Mouse (Mus musculus) thymus, postnatal 0 days (tissue): ENCODE measurements around the gene Olfr815. TPM values are rescaled to one million over a fixed set of nuclear protein-coding genes. Genes with fewer than 3 reads are reported as not detected.
"Not testable (repeated sequence)": the region's sequence is repeated elsewhere in the genome, so short reads cannot be mapped to it uniquely, and the experiment has no call there.

ENCODE experiments used
- DNase-seq: peaks from one replicate; pipeline ENCODE4 v3.0.0-alpha.2; 2015; ENCODE audit warnings: low spot score
- polyA plus RNA-seq: library from polyadenylated mRNA; unstranded; fragments of >200 nt; fragmentation: Nextera tagmentation; extraction: Ambion mirVana; gene quantifications from 2 replicates; pipeline ENCODE4 v1.2.1, GENCODE M21; 2015

Olfr815 gene
- not detected in 2 replicates for polyA plus RNA-seq

- not testable (repeated sequence) for DNase-seq
Measured at GRCm38 (mm10) chr10:129905767-129906166, at the start of gene Olfr815. Olfr815 (minus strand) TSS chr10:129905867.

DNA sequence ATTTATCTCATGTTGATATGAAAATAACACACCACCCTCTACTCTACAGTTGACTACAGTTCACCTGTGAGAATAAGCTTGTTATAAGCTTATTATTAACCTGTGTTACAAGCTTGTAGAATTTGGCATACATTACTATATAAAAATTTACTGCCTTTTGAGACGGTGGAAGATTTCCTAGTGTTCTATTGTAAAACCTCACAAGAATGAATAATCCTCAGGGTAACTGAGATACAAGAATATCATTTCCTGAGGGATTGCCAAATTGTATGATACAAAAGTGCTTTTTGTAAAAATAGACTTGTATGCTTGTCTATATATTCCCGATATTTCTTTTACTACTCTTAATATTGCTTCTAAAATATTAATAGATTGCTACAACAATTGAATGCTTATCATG is 43.3 kb upstream of the Olfr815 start, which contains the start of gene Olfr818:
Olfr818 (minus strand) TSS at position 101 of the 400 bp plus-strand sequence.
- DNase-seq: no peak

GRCm38 (mm10) chr10:129915497-129915896 is 9.8 kb upstream of the Olfr815 start, which contains the start of gene Olfr816:
Olfr816 (minus strand) TSS chr10:129915597.
- no peak for DNase-seq

DNA sequence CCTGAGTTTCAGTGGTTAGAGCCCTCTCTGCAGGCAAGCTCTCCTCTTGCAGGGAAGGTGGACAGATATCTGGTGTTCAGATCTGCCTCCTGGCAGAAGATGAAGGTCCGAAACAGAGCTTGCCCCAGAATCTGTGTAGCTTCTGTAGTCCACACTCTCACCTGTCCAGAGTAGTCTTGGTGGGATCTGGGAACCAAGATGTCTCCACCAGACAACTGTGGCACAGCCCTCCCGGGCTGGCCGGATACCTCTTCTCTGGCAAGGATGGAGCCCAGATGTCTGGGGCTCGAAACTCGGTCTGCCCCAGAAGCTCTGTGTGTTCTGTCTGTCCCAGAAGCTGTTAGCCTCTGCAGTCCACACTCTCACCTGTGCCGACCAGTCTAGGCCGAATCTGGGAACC is 19.7 kb downstream of the Olfr815 start:
- no peak for DNase-seq

GRCm38 (mm10) chr10:129885496-129885895 is 20.2 kb downstream of the Olfr815 start:
- not testable (repeated sequence) for DNase-seq

GRCm38 (mm10) chr10:129879751-129880150 is 25.9 kb downstream of the Olfr815 start, which contains the start of gene Olfr814:
Olfr814 (minus strand) TSS chr10:129879851.
- DNase-seq: not testable (repeated sequence)

DNA sequence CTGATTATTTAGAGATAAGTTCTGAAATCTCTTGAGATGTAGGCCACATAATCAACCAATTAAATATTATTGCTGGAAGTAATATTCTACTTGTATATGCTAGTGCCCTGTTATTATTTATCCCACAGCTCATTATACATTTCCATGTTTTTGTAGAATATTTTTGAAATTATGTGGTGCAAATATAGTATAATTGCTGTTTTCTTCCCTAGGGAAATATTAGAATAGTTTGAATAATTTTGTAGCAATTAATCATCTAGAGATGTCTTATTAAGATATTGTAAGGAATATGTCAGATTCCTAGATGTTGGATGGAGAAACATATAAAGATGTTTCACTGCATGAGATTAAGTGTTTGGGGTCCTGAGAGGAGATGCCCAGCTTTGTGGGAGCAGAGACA is 50.6 kb downstream of the Olfr815 start, which contains the start of gene Olfr813:
Olfr813 (plus strand) TSS at position 301 of the 400 bp plus-strand sequence.
- DNase-seq: no peak

Other genes with a start within 250 kb of the Olfr815 start
- gene Olfr800, start 248.2 kb downstream of the Olfr815 start, polyA plus RNA-seq: not detected in 2 replicates
- gene Olfr801, start 232.0 kb downstream of the Olfr815 start, polyA plus RNA-seq: not detected in 2 replicates
- gene Olfr802, start 217.7 kb downstream of the Olfr815 start, polyA plus RNA-seq: 0.05 and 0.09 TPM in 2 replicates
- gene Olfr803, start 211.6 kb downstream of the Olfr815 start, polyA plus RNA-seq: not detected in 2 replicates
- gene Olfr804, start 202.7 kb downstream of the Olfr815 start, polyA plus RNA-seq: not detected in 2 replicates
- gene Olfr805, start 176.5 kb downstream of the Olfr815 start, polyA plus RNA-seq: not detected in 2 replicates
- not detected in 2 replicates for gene Olfr806, start 163.9 kb downstream of the Olfr815 start, polyA plus RNA-seq
- gene Olfr807, start 148.1 kb downstream of the Olfr815 start, polyA plus RNA-seq: not detected in 2 replicates
- gene Olfr808, start 140.4 kb downstream of the Olfr815 start, polyA plus RNA-seq: not detected in 2 replicates
- gene Olfr809, start 131.2 kb downstream of the Olfr815 start, polyA plus RNA-seq: not detected in 2 replicates
- gene Olfr810, start 111.0 kb downstream of the Olfr815 start, polyA plus RNA-seq: not detected in 2 replicates
- gene Olfr811, start 101.5 kb downstream of the Olfr815 start, polyA plus RNA-seq: not detected in 2 replicates
- not detected in 2 replicates for gene Olfr812, start 59.8 kb downstream of the Olfr815 start, polyA plus RNA-seq
- gene Olfr813, start 50.5 kb downstream of the Olfr815 start, polyA plus RNA-seq: not detected in 2 replicates
- not detected in 2 replicates for gene Olfr814, start 26.0 kb downstream of the Olfr815 start, polyA plus RNA-seq
- not detected in 2 replicates for gene Olfr816, start 9.7 kb upstream of the Olfr815 start, polyA plus RNA-seq
- not detected in 2 replicates for gene Olfr818, start 43.2 kb upstream of the Olfr815 start, polyA plus RNA-seq
- gene Olfr819, start 61.4 kb upstream of the Olfr815 start, polyA plus RNA-seq: not detected in 2 replicates
- not detected in 2 replicates for gene Olfr247, start 70.3 kb upstream of the Olfr815 start, polyA plus RNA-seq
- gene Gm10310, start 79.2 kb upstream of the Olfr815 start, polyA plus RNA-seq: not detected in 2 replicates
- not detected in 2 replicates for gene Olfr820, start 106.8 kb upstream of the Olfr815 start, polyA plus RNA-seq
- not detected in 2 replicates for gene Olfr821, start 124.5 kb upstream of the Olfr815 start, polyA plus RNA-seq
- gene Olfr822, start 165.3 kb upstream of the Olfr815 start, polyA plus RNA-seq: not detected in 2 replicates
- not detected in 2 replicates for gene Olfr823, start 209.5 kb upstream of the Olfr815 start, polyA plus RNA-seq
- not detected in 2 replicates for gene Olfr824, start 224.1 kb upstream of the Olfr815 start, polyA plus RNA-seq